Mouse (Mus musculus): ENCODE results near the gene B4galt5.
"Not testable (repeated sequence)": the region's sequence is repeated elsewhere in the genome, so short reads cannot be mapped to it uniquely, and the experiment has no call there.

The B4galt5 gene

DNA sequence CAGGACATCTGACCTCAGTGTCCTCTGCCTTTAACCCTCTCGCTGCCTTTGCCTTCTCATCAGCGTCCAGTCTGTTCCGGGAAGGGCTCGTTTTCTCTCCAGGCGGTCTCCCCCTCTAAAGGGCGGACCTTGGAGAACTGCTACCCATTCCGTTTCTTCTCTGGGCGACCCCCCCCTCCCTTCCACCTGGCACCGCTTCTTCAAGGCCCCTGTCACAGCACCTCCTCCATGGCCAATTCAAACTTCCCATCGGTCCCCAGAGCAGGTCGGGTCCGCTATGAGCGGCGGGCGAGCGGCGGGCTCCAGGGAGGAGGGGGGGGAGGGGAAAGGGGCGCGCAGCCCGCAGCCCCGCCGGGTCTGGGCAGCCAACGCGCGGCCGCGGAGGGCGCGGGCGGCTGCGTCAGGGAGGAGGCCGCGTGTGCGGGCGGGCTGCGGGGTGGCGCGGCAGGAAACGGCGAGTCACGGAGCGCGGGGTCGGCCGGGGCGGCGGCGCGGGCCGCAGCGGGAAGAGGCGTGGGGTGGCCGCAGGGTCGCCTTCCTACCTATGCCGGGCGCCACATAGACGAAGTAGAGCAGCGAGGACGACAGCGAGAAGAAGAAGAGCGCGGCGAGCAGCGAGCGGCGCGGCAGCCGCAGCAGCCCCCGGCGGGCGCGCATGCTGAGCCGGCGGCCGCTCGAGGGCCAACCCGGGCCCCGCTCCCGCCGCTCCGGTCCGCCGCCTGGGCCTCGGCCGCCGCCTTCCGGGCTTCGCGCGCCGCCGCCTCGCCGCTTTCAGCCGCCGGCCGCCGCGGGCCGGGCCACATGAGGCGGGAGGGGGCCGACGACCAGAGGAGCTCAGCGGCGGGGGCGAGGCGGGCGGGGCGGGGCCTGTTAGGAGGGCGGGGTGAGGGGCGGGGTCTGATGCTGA, at the start of gene B4galt5:
Gene B4galt5 (minus strand): TSS at position 808 of the 907 bp plus-strand sequence.
- peak; percentile 50 to 51 for DNase-seq (ENCODE audit: low spot score in 2 of 2)

DNA sequence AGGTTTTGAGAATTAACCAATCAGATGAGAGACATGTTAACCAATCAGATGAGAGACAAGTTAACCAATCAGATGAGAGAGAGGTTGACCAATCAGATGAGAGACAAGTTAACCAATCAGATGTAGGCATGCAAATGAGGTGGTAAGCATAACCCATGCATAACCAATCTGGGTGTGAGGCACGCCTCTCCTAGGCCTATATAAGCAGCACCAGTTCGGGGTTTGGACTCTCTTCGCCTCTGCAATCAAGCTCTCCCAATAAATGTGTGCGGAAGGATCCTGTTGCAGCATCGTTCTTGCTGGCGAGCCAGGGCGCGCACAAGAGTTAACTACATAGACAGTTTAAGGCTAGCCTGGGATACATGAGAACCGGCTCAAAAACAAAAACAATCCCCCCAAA, 47.4 kb upstream of the B4galt5 start:
- not testable (repeated sequence) for DNase-seq (ENCODE audit: low spot score in 2 of 2)

DNA sequence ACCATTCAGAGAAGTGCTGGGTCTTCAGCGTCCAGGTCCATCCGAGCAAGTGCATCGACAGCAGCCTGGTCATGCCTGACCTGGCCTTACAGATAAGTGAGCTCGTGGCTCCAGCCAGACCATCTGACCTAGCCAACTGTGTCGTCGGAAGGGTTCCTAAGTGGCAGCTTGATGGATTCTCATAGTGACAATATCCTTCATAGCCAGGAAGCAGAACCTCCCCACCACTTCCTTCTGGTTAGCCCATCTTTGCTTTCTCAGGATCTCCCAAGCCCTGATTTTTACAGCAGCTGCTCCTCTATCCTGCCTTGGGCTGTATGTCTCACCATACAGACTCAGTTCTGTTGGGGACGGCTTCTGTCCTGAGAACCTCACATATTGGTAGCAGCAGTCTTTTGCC, 45.4 kb upstream of the B4galt5 start:
- DNase-seq (ENCODE audit: low spot score in 2 of 2) = no peak

DNA sequence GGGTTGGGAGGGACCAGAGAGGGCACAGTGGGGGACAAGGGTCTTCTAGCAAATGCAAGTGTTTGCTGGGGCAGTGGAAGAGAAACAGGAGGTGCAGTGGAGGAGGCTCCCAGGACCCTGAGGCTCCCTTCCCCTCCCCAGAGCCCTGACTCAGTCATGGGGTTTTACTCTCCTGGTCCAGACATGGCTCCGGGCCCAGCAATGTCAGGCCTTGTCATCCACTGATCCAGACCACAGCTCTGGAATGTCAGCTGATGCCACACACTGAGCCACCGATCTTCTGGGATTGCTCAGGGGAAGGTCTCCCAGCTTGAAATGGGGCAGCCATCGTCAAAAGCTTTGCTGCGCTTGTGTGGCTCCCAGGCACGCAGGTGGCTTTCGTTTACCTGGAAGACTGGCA, 38.0 kb upstream of the B4galt5 start:
- DNase-seq (ENCODE audit: low spot score in 2 of 2) = no peak

DNA sequence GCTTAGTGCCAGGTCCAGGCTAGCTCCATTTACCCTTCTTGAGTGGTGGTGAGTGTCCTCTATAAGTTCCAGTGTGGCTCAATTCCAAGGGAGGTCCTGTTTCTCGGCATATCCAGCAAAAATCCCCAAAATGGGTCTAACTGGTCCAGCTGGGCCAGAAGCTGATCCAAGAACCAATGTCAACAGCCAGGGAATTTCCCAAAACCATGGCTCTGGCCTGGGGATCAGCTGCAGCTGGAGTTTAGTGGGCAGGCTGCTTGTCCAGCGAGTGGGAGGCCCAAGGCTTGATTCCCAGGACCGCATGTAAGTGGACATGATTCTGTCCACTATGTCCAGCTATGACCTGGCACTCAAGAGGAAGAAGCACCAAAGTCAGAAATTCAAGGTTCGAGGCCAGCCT, 37.5 kb upstream of the B4galt5 start:
- DNase-seq (ENCODE audit: low spot score in 2 of 2) = no peak

DNA sequence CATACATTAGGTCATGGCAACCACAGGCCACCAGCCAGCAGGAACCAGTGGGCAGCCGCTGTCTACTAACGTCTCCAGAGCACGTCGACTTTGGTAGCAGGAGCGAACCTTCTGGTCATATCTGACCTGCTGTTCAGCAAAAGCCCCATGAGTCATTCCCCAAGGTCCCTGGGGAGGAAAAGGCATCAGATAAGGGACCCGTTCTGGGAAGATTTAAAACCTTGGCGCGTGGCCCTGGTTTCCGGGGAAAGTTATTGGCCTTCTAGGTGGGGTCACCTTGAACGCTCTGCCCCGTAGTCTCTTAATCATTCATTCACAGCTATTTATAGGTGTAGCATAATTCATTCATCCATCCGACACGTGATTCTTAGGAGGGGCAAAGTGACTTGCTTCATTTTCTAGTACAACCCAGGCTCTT, 34.7 kb upstream of the B4galt5 start:
- no peak for DNase-seq (ENCODE audit: low spot score in 2 of 2)

DNA sequence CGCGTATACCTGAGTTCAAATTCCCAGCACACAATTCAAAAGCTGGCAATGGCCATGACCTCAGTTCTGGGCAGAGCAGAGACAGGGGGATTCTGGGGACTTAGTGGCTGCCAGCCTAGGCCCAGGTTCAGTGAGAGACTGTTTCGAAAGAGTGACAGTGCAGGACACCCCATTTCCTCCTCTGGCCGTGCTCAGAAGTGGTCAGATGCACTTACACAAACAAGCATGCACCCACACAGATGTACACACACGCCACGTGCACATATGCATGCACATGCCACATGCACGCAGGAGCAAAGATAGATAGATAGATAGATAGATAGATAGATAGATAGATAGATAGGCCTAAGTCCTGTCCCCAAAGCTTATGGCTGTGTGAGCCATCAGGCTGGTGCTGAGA, 33.4 kb upstream of the B4galt5 start:
- no peak for DNase-seq (ENCODE audit: low spot score in 2 of 2)

DNA sequence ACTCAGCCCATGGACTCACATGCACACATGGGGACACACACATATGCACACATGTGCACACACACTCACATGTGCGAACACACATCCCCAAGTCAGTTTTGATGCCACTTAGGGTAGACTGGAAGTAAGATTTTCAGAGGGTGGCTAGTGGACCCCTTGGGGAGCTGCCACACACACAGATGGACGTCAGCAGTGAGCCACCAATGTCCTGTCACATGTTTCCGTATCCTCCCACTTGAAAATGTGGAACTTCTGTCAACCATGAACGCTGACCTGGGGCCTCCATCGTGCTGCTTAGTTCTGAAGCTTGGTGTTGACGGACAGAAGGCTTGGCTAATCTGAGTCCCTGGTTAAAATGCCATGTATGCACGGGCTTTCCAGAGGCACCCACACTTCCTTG, 32.6 kb upstream of the B4galt5 start:
- no peak for DNase-seq (ENCODE audit: low spot score in 2 of 2)

DNA sequence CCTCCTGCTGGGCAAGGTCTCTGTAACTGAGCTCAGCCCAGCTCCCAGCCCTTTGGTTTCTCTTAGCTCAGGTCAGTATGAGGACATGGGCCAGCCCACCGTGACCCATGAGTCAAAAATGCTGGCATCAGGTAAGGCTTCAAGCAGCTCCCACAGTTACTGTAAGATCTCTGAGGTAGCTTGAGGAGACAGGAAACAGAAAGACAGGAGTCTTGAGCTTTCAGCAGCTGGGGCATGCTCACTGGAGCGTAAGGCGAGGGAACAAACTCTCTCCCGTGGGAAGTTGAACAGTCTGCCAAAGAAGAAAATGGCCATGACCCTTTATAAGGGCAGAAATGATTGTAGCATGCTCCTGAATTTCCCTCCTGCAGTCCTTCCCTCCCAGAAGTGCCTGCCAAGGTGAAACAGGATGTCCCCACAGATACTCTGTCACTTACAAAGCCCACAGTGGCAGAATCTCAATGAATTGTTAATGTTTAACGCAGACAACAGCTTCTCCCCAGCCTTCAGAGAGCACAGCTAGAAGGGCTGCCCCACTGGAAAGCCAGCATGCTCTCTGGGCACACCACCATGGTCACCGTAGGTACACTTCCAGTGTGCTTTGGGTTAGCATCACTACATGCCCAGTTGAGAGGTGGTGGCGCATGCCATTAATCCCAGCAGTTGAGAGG, 31.8 kb upstream of the B4galt5 start:
- no peak for DNase-seq (ENCODE audit: low spot score in 2 of 2)

DNA sequence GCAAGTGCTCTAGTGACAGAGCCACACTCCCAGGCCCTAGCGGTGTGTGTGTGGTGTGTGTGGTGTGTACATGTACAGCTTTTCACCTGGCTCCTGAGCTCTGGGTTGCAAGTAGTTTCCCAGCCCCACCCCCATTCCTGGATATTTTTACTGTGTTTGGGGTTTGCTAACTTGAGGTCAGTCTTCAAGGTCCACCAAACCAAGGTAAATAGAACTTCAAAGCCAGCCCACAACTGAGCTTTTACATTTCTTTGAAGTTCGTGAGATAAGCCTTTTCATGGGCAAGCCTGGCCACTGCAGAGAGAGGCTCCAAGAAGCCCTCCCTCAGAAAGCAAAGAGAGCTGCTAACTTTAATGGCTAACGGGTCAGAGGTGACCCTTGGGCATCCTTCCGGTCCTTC, 30.0 kb upstream of the B4galt5 start:
- no peak for DNase-seq (ENCODE audit: low spot score in 2 of 2)

DNA sequence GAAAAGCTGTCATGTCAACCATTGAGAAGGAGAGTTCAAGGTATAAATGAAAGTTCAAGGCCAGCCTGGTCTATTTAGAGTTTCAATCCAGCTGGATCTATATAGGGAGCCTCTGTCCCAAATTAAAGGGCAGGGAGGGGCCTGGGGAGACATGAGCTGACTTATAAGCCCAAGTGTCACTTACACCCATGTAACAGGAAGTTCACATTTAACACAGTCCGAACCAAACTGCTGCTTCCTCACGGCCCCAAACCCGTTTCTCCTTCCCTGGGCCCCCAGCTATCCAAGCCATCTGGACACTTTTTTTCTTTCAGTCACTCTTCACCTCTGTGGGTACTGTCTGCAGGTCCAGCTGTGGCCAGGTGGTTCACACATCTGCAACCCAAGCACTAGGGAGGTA, 28.7 kb upstream of the B4galt5 start:
- DNase-seq (ENCODE audit: low spot score in 2 of 2) = no peak

DNA sequence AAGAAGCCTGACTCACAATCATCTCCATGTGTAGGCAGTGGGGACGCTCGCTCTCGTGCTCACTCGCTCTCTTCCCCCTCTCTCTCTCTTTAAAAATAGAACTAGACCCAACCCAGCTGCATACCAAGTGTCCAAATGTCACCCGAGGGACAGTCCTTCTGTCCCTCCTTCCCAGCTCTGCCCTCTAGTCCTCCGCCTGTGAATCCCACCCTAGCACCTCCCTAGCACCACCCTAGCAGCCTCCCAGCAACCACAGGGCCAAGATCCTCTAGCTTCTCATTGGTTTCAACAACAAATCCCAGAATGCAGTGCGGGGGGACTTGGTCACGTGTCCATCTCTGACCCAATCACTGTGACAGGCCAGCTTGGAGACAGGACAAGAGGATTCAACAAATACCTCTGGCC, 27.2 kb upstream of the B4galt5 start:
- peak; percentile 48 to 63 for DNase-seq (ENCODE audit: low spot score in 2 of 2)

DNA sequence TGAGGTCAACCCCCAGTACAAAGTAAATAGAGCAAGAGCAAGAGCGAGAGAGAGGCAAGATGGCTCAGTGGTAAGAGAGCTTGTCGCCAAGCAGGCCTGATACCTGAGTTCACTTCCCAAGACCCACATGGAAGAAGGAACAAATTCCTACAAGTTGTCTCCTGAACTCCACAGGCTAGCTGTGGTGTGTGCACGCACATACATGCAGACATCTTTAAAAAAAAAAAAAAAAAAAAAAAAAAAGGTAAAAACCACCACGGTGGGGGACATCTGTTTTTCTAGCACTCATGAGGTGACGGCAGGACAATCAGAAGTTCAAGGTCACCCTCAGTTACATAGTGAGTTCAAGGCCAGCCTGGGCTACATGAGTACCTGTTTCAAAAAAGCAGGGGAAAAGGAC, 26.7 kb upstream of the B4galt5 start:
- DNase-seq (ENCODE audit: low spot score in 2 of 2) = no peak

DNA sequence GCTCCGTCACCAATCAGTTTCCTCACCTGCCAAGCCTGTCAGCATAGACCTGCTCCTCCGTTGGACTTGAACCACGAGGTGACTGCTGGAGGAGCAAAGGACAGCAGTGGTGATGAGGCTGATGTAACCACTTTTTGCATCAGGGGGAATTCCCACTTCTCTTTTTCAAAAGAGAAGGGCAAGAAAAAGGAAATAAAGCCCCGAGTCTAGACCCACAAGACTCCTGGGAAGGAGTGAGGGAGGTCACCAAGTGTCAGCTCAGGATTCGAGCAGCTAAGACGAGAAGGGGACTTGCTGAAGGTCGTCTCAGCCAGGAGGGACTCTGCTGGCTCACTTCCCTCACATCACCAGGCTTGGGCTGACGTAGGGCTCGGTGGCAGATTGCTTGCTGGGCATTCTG, 26.2 kb upstream of the B4galt5 start:
- no peak for DNase-seq (ENCODE audit: low spot score in 2 of 2)

DNA sequence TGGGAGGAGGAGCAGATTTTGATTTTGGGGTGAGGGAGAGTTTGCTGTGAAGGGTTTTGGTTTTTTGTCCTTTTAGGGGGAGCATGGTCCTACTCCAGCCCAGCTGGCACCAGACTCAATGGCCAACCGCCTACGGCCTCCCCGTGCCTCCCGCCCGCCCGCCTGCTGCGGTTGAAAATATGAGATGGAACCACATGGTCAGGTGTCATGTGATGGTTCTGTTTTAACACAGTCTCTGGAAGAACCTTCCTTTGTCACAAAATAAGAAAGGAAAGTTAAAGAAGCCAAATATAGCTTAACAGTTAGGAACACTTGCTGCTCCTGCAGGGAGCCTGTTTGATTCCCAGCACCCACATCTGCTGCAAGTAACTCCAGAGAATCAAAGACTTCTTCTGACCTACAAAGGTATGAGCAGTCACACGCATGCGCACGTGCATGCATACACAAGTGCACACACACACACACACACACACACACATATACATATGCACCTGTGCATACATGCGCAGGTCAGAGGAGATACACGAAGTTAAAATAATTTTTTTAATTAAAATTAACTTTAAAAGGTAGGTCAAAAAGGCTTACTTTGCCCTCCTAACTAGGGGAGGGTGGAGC, 25.3 kb upstream of the B4galt5 start:
- no peak for DNase-seq (ENCODE audit: low spot score in 2 of 2)

DNA sequence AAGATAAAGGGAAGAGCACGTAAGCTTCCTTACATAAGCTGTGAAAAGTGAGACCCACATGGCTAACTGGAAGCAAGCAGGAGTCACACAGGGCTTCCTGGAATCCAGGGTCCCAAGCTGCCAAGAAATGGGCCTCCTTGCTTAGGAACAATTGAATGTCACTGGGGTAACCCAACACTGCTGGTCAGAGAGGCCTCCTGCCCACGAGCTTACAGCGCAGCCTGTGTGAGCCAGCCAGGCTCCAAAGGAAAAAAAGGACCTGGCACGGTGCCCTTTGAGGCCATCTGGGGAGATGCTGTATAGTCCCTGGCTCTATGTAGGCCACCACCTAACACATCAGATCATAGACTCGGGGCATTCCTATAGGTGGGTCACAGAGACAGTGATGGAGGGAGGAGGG, 24.3 kb upstream of the B4galt5 start:
- DNase-seq (ENCODE audit: low spot score in 2 of 2) = peak; percentile 71

DNA sequence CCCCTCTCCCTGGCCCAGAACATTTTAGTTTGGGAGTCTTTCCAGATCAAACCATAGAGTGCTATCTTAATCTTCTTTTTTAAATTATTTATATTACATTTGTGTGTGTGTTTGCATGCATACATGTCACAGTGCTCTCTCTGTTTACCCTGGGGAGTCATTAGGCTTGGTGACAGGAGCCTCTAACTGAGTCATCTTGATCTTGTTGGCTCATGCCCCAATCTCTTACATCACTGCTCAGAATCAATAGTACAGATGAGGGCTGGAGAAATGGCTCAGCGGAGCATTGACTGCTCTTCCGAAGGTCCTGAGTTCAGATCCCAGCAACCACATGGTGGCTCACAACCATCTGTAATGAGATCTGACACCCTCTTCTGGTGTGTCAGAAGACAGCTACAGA, 22.5 kb upstream of the B4galt5 start:
- DNase-seq (ENCODE audit: low spot score in 2 of 2) = no peak

DNA sequence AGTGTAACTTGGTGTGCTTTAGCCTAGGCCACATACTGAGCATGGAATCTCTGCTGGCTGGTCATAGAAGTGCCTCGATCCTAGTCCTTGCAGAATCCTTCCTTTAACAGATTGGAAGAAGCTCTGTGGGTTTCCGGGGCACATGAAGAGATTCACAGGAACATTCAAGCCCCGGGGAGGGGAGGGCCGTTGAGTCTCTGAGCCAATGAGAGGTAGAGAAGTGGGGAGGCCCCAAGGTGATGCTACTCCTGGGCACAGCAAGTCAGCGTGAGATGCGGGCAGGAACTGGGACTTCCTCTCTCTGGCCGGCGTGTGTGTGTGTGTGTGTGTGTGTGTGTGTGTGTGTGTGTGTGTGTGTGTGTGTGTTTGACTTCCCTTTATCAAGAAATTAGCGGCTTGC, 19.3 kb upstream of the B4galt5 start:
- DNase-seq (ENCODE audit: low spot score in 2 of 2) = peak in 1 of 2 experiments; percentile 43

DNA sequence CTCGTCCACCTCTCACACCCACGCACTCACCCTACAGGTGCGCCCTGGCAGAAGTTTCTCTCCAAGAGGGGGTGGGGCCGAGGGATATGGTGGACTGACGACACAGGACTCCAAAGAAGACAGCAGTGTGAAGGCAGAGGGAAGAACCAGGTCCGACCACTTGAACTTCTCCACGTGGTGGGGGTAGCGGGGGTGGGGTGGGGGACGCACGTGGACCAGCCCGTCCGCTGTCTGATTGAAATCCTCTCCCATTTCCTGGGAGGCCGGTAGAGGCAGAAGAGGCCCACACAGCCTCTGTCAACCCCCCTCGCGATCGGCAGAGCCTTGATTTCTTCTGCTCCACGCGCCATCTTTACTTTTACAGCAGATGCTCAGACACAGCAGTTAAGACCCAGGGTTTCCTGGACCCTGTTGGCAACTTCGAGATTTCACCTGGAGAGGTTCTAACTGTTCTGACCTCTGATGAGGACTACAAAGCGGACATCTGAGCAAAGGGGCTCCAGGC, 18.8 kb upstream of the B4galt5 start:
- no peak for DNase-seq (ENCODE audit: low spot score in 2 of 2)

DNA sequence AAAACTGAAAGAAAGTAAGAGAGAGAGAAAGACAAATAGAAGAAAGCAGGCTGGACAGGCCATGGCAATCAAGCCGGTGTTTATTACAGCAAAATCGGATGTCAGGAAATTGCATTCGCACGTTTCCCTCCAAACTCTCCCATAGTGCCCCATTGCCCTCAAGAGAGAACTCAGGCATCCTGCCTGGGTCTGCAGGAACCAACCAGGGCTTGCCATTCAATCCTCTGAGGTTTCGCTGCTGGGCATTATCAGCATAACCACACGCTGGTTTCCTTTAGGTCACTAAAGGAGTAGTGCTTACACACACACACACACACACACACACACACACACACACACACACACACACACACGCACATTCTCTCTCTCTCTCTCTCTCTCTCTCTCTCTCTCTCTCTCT, 18.3 kb upstream of the B4galt5 start:
- no peak for DNase-seq (ENCODE audit: low spot score in 2 of 2)

DNA sequence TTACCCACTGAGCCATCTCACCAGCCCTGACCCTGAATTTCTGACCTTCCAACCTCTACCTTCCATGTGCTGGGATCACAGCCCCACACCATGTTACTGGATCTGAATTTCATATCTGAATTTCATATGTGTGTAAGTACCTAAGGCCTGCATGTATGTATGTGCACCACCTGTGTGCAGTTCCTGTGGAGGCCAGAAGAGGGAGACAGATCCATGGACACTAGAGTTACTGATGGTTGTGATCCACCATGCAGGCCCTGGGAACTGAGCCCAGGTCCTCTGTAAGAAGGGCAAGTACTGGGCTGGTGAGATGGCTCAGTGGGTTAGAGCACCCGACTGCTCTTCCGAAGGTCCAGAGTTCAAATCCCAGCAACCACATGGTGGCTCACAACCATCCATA, 16.1 kb upstream of the B4galt5 start:
- no peak for DNase-seq (ENCODE audit: low spot score in 2 of 2)

DNA sequence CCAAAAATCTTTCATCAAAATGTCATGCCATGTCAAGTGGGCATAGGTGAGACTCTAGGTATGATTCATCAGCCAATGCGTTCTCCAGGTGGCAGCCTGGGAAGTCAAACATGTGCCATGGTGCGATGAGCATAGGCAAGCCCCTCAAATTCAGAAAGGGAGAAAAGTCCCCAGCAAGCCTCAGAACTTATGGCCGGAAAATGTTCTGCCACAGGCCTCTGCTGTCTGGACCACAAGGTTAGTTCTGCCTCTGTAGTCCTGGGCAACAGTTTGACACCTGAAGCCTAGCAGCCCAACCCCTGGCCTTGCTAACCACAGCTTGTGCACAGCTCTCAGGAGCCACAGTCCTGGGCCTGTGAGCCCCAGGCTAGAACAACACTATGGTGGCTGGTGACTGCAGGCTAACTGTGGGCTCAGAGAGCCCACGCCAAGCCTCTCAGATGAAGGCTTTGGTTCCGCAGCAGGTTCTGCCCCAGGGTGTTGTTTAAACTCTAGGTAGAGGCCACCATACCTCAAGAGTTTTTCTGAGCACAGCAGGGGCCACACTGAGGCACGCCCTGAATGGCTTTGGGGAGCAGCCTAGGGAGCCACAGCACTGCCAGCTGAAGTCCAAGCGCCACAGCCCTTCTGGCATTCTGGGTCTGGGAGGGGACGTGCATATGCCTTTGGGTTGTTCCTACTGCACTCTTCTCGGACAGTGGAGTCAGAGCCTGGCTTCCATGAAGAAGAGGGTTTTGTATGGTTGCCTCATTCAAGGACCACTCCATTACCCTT, 14.5 kb upstream of the B4galt5 start:
- no peak for DNase-seq (ENCODE audit: low spot score in 2 of 2)
